Mouse (Mus musculus): ENCODE data around the gene Gm20379. TPM values are rescaled to one million over a fixed set of nuclear protein-coding genes. Genes with fewer than 3 reads are reported as not detected.

The Gm20379 gene
- not detected in 2 replicates for polyA plus RNA-seq (2012; ENCODE audit: insufficient read depth, insufficient read length, missing spikeins)

DNA sequence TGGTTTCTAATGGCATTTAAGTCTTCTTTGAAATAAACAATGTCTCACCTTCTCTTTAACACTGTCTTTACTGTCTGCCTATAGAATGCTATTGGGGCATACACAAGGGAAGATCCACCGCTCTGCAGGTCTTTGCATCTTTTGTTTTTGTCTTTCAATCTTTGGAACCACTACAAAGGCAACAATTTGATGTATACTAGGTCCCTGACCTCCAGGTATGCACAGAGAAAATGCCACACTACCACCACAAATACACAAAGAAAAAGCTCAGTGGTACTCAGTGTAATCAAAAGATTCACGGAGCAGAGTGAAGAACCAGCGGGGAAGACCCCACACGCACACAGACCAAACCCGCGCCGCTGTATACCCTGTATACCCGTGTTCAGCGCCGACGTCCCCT, at the start of gene Gm20379:
TSS of gene Gm20379 (plus strand) at position 301 of the 400 bp plus-strand sequence.
- no peaks in the 10 kb centered on the region for H3K4me1 ChIP-seq (ENCODE audit: control insufficient read depth, insufficient read depth, insufficient read length, low read length)
- H3K4me3 ChIP-seq (ENCODE audit: insufficient read depth, low read depth, low read length): no peak within 1 kb of the TSS
- H3K27ac ChIP-seq (replicated peaks; ENCODE audit: low read depth, low read length): no peak within 1 kb of the TSS

DNA sequence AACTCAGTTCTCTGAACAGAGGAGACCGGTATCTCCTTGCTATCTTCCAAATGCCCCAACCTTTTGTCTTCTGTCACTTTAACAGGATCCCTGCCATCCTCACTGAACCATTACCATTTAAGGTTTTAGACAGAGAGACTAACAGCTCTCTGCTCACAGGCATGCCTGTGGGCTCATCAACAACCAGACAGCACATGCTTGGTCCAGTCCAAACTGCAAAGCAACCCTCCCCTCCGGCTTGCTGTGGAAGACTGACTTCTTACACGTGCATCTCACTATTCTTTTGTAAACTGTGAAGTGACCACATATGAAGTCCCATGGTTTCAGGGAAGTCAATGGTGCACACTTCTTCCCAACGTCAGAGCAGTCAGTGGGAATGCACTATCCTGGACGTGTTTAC, 44.5 kb upstream of the Gm20379 start:
- Histone ChIP-seq H3K27ac (replicated peaks; ENCODE audit: low read depth, low read length) (no peak overlapping the region), H3K4me3 (ENCODE audit: insufficient read depth, low read depth, low read length) (no peak overlapping the region), H3K4me1 (ENCODE audit: control insufficient read depth, insufficient read depth, insufficient read length, low read length) (no peaks in the 10 kb centered on the region)

DNA sequence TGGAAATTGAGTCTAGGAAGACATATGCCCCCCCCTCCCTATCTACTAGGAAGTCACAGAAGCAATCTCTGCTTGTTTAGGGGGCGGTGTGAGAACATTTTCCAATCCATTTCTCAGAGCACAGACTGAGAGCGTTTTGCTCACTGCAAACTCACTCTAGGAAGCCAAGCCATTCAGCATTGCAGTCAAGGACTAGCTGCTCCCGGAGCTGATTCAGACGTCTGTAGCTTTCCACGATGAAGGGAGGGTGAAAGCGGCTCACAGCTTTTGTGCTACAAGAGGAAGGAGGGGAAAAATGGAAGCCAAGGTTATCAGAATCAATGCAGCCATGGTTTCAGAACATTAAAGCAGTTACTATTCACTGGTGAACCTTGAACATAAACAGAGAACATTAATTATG, 42.2 kb upstream of the Gm20379 start:
- Histone ChIP-seq H3K27ac (replicated peaks; ENCODE audit: low read depth, low read length) (no peak overlapping the region), H3K4me1 (ENCODE audit: control insufficient read depth, insufficient read depth, insufficient read length, low read length) (no peaks in the 10 kb centered on the region), H3K4me3 (ENCODE audit: insufficient read depth, low read depth, low read length) (no peak overlapping the region)

DNA sequence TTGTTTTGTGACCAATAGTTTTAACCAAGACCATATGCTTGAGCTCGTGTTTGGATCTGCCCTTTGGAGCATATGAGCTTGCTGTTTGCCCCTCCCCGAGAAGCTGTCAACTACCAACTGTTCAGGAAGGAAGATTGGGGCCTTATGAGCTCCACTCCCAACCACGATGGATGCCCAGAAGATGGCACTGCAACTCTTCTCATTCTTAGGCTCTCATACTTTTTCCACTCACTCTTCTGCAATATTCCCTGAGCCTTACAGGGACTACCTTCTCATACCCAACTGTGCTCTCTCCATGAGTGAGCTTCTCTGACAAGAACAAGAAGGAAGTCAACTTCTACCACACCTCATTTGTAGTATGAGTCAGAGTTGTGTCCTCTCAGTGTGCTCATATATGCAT, 38.7 kb upstream of the Gm20379 start:
- no peak overlapping the region for H3K27ac ChIP-seq (replicated peaks; ENCODE audit: low read depth, low read length)
- no peaks in the 10 kb centered on the region for H3K4me1 ChIP-seq (ENCODE audit: control insufficient read depth, insufficient read depth, insufficient read length, low read length)
- H3K4me3 ChIP-seq (ENCODE audit: insufficient read depth, low read depth, low read length): no peak overlapping the region

DNA sequence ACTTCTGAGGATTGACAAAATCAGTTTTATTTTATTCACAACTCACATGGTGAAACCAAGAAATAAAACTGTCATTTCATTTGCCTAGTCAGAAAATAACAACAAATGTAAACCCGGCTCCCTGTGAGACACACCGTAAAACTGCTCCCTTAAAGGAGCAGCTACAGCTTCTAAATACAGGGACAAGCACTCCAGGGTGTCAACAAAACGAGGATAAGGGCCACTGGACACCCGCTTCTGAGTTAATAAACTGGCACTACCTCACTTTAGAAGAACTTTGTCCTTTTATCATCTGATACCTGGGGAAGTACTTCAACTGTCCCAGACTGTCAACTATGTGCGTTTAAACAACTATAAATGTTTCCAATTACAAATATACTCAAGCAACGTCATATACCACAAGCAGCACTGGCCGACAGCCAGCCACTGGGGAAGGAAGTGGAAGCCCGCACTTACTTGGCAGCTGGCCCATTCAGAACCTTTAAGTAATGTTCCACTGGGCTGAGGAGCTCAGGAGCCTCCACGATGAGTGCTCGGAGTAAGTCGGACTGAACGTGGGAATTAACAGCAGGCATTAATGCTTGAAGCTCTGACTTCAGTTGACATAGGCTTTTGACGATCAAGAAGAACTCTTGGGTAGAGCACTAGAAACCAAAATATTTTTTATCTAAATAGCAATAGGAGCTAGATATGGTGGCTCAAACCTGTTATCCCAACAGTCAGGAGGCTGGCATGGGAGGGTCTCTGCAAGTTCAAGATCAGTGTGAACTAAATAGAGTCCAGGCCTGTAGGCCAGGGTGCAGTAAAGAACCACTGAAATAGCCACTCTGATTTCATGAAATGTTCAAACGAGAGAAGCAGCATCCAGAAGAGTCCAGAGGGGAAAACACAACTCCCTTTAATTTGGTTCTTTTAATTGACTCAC, 31.2 kb upstream of the Gm20379 start:
- Histone ChIP-seq H3K4me3 (ENCODE audit: insufficient read depth, low read depth, low read length) (peak overlapping the region; percentile 18; the same call in 1 of the 2 replicates), H3K27ac (replicated peaks; ENCODE audit: low read depth, low read length) (0 out of 2 replicates have a peak overlapping the region, but pooled peaks have one; percentile 13), H3K4me1 (ENCODE audit: control insufficient read depth, insufficient read depth, insufficient read length, low read length) (peaks cover 5% of the 10 kb centered on the region; the same call in 1 of the 2 replicates)

DNA sequence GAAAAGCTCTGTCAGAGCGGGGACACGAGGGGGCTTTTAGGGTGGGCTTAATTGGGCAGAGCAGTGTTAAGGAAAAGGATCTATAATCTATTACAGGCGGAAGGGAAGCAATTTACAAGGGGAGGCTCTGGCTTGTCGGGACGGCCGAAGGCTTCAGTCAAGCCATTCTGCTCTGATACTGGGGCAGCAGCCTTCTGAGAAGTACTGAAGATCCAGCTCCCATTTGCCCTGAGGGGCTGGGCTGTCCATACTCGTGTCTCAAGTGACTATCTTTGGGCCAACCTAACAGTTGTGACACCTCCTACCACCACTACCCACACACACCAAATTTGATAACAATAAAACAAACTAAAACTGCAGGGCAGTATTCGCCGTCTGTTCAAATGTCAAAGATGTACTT, 30.5 kb upstream of the Gm20379 start:
- Histone ChIP-seq H3K27ac (replicated peaks; ENCODE audit: low read depth, low read length) (no peak overlapping the region), H3K4me1 (ENCODE audit: control insufficient read depth, insufficient read depth, insufficient read length, low read length) (peaks cover 5% of the 10 kb centered on the region; the same call in 1 of the 2 replicates), H3K4me3 (ENCODE audit: insufficient read depth, low read depth, low read length) (no peak overlapping the region)

DNA sequence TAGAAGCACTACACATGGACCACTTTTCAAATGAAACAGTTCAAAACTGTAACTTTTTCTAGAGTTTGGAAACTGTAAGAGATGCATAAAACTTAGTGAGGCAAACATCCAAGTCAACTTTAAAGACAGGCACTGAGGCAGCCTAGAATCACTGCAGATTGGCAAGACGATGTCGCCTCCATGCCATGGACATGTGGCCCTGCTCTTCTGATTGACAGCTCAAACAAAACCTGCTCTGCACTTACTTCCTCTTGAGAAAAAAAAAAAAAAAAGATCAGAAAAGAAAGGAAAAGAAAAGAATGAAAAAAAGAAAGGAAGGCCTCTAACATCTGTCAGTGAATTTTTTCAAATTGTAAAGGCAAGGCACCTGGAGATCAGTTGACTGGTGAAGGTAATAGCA, 28.8 kb upstream of the Gm20379 start:
- no peak overlapping the region for H3K27ac ChIP-seq (replicated peaks; ENCODE audit: low read depth, low read length)
- H3K4me3 ChIP-seq (ENCODE audit: insufficient read depth, low read depth, low read length): no peak overlapping the region
- H3K4me1 ChIP-seq (ENCODE audit: control insufficient read depth, insufficient read depth, insufficient read length, low read length): peaks cover 5% of the 10 kb centered on the region; the same call in 1 of the 2 replicates

DNA sequence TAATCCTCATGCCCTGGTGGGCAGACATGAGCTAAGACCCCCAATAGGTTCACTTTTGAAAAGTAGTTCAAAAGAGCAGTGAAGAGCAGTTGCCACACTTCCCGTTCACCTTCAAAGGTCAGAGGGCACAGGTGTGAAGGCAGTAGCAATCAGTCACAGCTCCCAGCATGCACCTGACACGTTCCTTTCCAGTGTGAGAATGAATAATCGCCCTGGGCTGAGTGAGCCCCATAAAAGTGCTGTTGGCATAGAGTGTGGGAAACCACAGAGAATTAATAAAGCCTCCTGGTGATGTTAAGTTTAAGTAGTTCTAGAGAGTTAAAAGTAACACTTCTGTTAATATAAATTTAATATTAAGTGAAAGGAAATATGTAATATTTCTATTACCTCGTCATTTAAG, 14.2 kb upstream of the Gm20379 start:
- no peak overlapping the region for H3K4me3 ChIP-seq (ENCODE audit: insufficient read depth, low read depth, low read length)
- H3K4me1 ChIP-seq (ENCODE audit: control insufficient read depth, insufficient read depth, insufficient read length, low read length): no peaks in the 10 kb centered on the region
- H3K27ac ChIP-seq (replicated peaks; ENCODE audit: low read depth, low read length): no peak overlapping the region

DNA sequence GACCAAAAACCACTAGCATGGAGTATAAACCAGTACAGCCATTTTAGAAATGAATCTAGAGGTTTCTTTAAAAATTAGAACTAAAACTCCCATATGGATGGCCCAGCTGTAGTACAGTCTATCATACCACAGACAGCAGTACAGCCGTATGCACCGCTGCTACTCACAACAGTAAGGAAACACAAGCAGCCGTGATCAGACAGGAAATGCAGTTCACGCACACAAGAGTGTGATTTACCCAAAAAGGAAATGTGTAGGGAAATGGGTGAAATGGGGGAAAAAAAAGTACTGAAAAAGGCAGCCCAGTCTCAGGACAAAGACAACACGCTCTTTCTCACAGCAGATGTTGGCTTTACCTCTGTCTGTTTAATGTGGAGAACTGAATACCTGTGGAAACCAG, 11.9 kb upstream of the Gm20379 start:
- H3K27ac ChIP-seq (replicated peaks; ENCODE audit: low read depth, low read length): no peak overlapping the region
- no peak overlapping the region for H3K4me3 ChIP-seq (ENCODE audit: insufficient read depth, low read depth, low read length)
- no peaks in the 10 kb centered on the region for H3K4me1 ChIP-seq (ENCODE audit: control insufficient read depth, insufficient read depth, insufficient read length, low read length)

DNA sequence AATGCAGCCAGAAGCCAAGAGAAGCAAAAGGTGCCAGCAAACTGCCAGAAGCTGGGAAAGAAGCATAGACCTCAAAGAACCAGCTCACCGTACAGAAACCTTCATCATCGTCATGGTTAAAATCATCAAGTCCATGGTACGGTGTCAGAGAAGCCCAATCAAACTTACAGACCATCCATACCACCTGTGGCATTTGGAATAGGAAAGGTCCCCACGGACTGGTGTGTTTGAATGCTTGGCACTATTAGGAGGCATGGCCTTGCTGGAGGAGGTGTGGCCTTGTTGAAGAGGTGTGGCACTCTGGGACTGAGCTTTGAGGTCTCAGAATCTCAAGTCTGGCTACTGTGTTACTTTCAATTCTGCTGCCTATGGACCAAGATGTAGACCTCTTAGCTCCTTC, 9.3 kb upstream of the Gm20379 start:
- Histone ChIP-seq H3K4me1 (ENCODE audit: control insufficient read depth, insufficient read depth, insufficient read length, low read length) (no peaks in the 10 kb centered on the region), H3K27ac (replicated peaks; ENCODE audit: low read depth, low read length) (peak overlapping the region; percentile 73), H3K4me3 (ENCODE audit: insufficient read depth, low read depth, low read length) (peak overlapping the region; percentile 28)

DNA sequence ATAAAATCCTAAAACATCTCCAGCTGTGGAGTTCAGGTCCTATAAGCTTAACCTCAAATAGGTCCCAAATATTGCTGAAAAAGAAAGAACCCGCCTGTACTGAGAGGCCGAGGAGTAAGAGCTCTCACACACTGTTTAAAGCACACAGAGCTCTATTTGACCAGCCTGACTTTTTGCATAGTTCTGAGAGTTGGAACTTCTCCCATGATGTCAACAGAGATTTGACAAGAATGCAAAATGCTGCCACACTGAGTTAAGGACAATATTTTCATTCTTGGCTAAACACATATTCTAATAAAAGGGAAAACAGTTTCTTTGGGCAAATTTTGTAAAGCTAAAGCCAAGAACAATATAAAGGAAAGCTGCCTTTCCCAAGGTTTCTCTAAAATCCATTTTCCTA, 8.8 kb upstream of the Gm20379 start:
- Histone ChIP-seq H3K27ac (replicated peaks; ENCODE audit: low read depth, low read length) (peak overlapping the region; percentile 73), H3K4me1 (ENCODE audit: control insufficient read depth, insufficient read depth, insufficient read length, low read length) (no peaks in the 10 kb centered on the region)

DNA sequence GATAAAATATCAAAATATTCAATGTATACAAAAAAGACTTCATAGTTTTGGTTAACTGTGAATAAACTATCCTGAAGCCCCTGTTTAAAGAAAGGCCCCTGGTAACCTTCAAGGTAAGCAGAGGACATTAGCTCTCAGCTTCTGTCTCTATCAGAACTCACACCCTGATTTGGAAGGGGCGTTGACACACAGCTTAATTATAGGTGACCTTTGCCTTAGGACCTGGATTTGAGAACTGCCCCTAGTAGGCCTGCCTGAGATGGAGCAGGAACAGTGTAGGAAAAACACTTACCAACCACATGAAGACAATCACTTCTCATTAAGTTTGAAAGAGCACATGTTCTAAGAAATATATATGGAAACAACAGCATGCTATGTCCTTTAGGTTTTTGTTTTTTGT, 6.3 kb upstream of the Gm20379 start:
- H3K27ac ChIP-seq (replicated peaks; ENCODE audit: low read depth, low read length): no peak overlapping the region
- no peak overlapping the region for H3K4me3 ChIP-seq (ENCODE audit: insufficient read depth, low read depth, low read length)

More for the DNA sequence above, 8.8 kb upstream of the Gm20379 start:
- peak overlapping the region; percentile 27; the same call in 1 of the 2 replicates for H3K4me3 ChIP-seq (ENCODE audit: insufficient read depth, low read depth, low read length)

DNA sequence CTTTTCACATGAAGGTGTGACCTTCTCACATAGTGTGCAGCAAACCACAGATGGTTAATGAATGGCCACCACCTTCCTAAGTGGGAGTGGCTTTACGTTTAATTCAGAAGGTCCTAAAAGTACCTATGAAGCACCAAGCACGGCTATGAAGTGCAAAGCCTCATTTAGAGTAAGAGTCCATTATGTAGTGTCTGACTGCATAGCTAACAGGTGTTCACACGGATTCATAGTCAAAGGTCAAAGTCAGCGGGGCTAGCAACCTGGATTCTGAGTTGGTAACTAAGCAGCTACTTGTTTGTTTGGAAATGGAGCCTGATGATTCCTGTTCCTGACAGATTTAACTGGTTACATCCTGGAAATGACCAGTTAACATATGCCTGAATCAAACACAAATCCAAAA, 4.0 kb upstream of the Gm20379 start:
- no peaks in the 10 kb centered on the region for H3K4me1 ChIP-seq (ENCODE audit: control insufficient read depth, insufficient read depth, insufficient read length, low read length)
- no peak overlapping the region for H3K27ac ChIP-seq (replicated peaks; ENCODE audit: low read depth, low read length)
- H3K4me3 ChIP-seq (ENCODE audit: insufficient read depth, low read depth, low read length): no peak overlapping the region

More for the DNA sequence above, 6.3 kb upstream of the Gm20379 start:
- H3K4me1 ChIP-seq (ENCODE audit: control insufficient read depth, insufficient read depth, insufficient read length, low read length): no peaks in the 10 kb centered on the region

DNA sequence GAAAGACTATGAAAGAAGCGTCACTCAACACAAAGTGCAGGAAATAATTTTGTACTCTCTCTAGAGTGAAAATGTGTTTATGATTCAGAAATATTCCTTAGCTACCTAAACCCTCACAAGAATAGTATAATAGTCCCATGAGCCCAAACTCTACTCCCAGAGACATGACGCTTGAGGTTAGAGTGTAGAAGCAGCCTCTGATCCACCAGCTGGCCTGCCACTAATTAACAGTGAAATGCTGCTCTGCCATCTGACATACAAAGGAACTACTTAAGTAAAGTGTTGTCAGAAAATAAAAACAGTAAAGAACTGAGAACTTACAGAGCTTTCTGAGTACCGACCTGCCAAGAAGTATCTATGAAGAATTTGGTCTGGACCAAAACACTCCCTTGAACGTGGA, 3.3 kb upstream of the Gm20379 start:
- Histone ChIP-seq H3K27ac (replicated peaks; ENCODE audit: low read depth, low read length) (no peak overlapping the region), H3K4me3 (ENCODE audit: insufficient read depth, low read depth, low read length) (no peak overlapping the region), H3K4me1 (ENCODE audit: control insufficient read depth, insufficient read depth, insufficient read length, low read length) (no peaks in the 10 kb centered on the region)

DNA sequence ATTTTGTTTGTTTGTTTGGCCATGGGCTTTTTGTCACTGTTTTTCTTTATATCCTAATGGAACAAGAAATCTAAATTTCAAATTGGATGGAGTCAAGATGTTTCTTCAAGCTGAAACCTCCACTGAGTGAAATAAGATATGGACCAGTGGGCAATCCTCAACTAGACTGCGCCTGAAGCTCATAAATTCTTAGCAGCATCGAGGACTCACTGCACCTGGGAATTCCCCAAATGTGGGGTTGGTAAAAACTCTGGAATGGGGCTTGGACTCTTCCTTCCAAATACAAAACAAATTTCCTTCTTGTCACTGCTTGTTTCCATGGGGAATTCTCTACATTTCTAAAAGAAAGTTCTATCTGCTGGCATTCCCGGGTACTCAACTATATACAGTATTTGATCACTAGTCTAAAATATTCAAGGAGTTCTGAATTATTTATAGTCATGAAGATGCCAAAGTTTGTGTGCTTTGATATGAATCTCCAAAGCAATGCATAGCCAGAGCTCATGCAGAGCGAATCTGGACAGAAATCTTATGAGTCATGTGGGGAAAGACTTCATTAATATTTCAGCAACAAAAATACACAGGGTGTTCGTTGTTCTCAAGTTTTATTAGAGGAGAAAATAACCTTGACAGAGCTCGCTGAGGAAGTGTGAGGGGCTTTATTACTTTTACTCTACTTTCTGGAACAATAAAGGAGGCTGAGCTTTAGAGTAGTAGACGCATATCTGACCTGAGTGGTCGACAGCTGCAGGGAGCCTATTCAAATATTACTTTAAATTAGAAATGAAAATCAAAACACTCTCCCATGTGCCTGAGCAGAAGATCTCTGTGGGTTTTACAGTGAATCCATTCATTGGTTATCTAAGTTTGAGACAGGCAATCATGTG, 2.5 kb upstream of the Gm20379 start:
- H3K4me1 ChIP-seq (ENCODE audit: control insufficient read depth, insufficient read depth, insufficient read length, low read length): no peaks in the 10 kb centered on the region
- no peak overlapping the region for H3K4me3 ChIP-seq (ENCODE audit: insufficient read depth, low read depth, low read length)

More for the DNA sequence above, 2.5 kb upstream of the Gm20379 start:
- no peak overlapping the region for H3K27ac ChIP-seq (replicated peaks; ENCODE audit: low read depth, low read length)

Data from brown adipose tissue, adult 24 weeks (tissue).